Mouse (Mus musculus) lung, postnatal 0 days (tissue): Measurements from ENCODE around the gene Sptlc2.

Experiments used
- CTCF ChIP-seq: IDR thresholded peaks from 2 replicates; pipeline ENCODE4 v1.5.1; 2016; ENCODE audit warnings: antibody characterized with exemption, mild to moderate bottlenecking
- EP300 ChIP-seq: IDR thresholded peaks from 2 replicates; pipeline ENCODE4 v1.6.1; 2016; ENCODE audit warnings: antibody characterized with exemption, mild to moderate bottlenecking, control low read depth

- TF ChIP-seq CTCF (no peak), EP300 (peak; percentile 88)
Observed at GRCm38 (mm10) chr12:87381380-87381682, 6.8 kb downstream of the Sptlc2 start.
